Mouse (Mus musculus): ENCODE data around the gene Col26a1. TPM values are rescaled to one million over a fixed set of nuclear protein-coding genes. Genes with fewer than 3 reads are reported as not detected.
"Not testable (repeated sequence)": the region's sequence is repeated elsewhere in the genome, so short reads cannot be mapped to it uniquely, and the experiment has no call there.

Col26a1 gene
- polyA plus RNA-seq, 1 experiment, result 0.02 TPM

GRCm38 (mm10) chr5:136752104-136752503 lies 130.9 kb downstream of the Col26a1 start:
- TF ChIP-seq TAL1 (IDR thresholded peaks at IDR 0.05; ENCODE audit: low read length), result no peak
- H3K9me3 ChIP-seq (ENCODE audit: control insufficient read depth, low read length), result peaks cover 46% of the 10 kb centered on the region
- no peaks in the 10 kb centered on the region for H3K27me3 ChIP-seq (ENCODE audit: control insufficient read depth)
- no peak overlapping the region for H3K4me3 ChIP-seq (replicated peaks)
- H3K4me1 ChIP-seq (ENCODE audit: control insufficient read depth), result no peaks in the 10 kb centered on the region
- H3K36me3 ChIP-seq (ENCODE audit: control insufficient read depth), result no peaks in the 10 kb centered on the region

DNA sequence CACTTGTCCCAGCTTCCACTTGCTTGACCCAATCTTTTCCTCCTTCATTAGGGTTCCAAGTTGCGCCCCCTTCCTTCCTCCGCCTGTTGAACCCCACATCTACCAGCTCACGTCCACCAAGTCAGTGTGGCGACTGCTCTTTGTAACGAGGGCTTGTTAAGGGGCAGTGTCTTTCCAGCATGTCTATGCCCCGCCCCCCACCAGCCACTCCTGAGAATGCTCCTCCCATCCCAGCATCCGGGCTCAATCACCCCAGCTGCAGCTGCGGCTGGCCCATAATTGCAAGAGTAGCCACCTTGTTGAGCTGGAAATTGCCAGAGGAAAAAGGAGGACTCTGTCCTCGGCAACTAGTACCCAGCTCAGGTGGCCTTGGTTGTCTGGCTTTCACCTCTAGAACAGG lies 136.4 kb downstream of the Col26a1 start:
- TF ChIP-seq TAL1 (IDR thresholded peaks at IDR 0.05; ENCODE audit: low read length) (no peak), GATA1 (IDR thresholded peaks at IDR 0.05; ENCODE audit: low read length) (no peak)
- H3K27me3 ChIP-seq (ENCODE audit: control insufficient read depth), result no peaks in the 10 kb centered on the region
- H3K9me3 ChIP-seq (ENCODE audit: control insufficient read depth, low read length), result peaks cover 52% of the 10 kb centered on the region
- no peak overlapping the region for H3K4me3 ChIP-seq (replicated peaks)
- no peaks in the 10 kb centered on the region for H3K36me3 ChIP-seq (ENCODE audit: control insufficient read depth)
- H3K4me1 ChIP-seq (ENCODE audit: control insufficient read depth), result no peaks in the 10 kb centered on the region

GRCm38 (mm10) chr5:136738918-136739317 lies 144.1 kb downstream of the Col26a1 start:
- Histone ChIP-seq H3K4me1 (ENCODE audit: control insufficient read depth) (no peaks in the 10 kb centered on the region), H3K4me3 (replicated peaks) (no peak overlapping the region), H3K36me3 (ENCODE audit: control insufficient read depth) (no peaks in the 10 kb centered on the region), H3K27me3 (ENCODE audit: control insufficient read depth) (no peaks in the 10 kb centered on the region), H3K9me3 (ENCODE audit: control insufficient read depth, low read length) (no peaks in the 10 kb centered on the region)
- no peak for TF ChIP-seq GATA1 (IDR thresholded peaks at IDR 0.05; ENCODE audit: low read length)
- no peak for TF ChIP-seq TAL1 (IDR thresholded peaks at IDR 0.05; ENCODE audit: low read length)

- H3K36me3 ChIP-seq (ENCODE audit: control insufficient read depth); H3K27me3 ChIP-seq (ENCODE audit: control insufficient read depth); H3K4me3 ChIP-seq (replicated peaks); H3K9me3 ChIP-seq (ENCODE audit: control insufficient read depth, low read length); H3K4me1 ChIP-seq (ENCODE audit: control insufficient read depth): not testable (repeated sequence)
These were observed 156.7 kb downstream of the Col26a1 start for GRCm38 (mm10) chr5:136726271-136726670.

- Histone ChIP-seq H3K4me3 (replicated peaks) (no peak overlapping the region), H3K27me3 (ENCODE audit: control insufficient read depth) (no peaks in the 10 kb centered on the region), H3K36me3 (ENCODE audit: control insufficient read depth) (no peaks in the 10 kb centered on the region), H3K4me1 (ENCODE audit: control insufficient read depth) (no peaks in the 10 kb centered on the region), H3K9me3 (ENCODE audit: control insufficient read depth, low read length) (peaks cover 2% of the 10 kb centered on the region; the same call in 1 of the 2 replicates)
- no peak for TF ChIP-seq GATA1 (IDR thresholded peaks at IDR 0.05; ENCODE audit: low read length)
- TF ChIP-seq TAL1 (IDR thresholded peaks at IDR 0.05; ENCODE audit: low read length), result no peak
These were observed 161.4 kb downstream of the Col26a1 start for GRCm38 (mm10) chr5:136721596-136721995.

- no peaks in the 10 kb centered on the region for H3K36me3 ChIP-seq (ENCODE audit: control insufficient read depth)
- peaks cover 2% of the 10 kb centered on the region; the same call in 1 of the 2 replicates for H3K9me3 ChIP-seq (ENCODE audit: control insufficient read depth, low read length)
- H3K27me3 ChIP-seq (ENCODE audit: control insufficient read depth), result no peaks in the 10 kb centered on the region; the same call in 1 of the 2 replicates
- no peaks in the 10 kb centered on the region for H3K4me1 ChIP-seq (ENCODE audit: control insufficient read depth)
- no peak for TF ChIP-seq TAL1 (IDR thresholded peaks at IDR 0.05; ENCODE audit: low read length)
- no peak for TF ChIP-seq GATA1 (IDR thresholded peaks at IDR 0.05; ENCODE audit: low read length)
- no peak overlapping the region for H3K4me3 ChIP-seq (replicated peaks)
These were observed 164.4 kb downstream of the Col26a1 start for GRCm38 (mm10) chr5:136718656-136719055.

- Histone ChIP-seq H3K27me3 (ENCODE audit: control insufficient read depth) (no peaks in the 10 kb centered on the region; the same call in 1 of the 2 replicates), H3K4me1 (ENCODE audit: control insufficient read depth) (no peaks in the 10 kb centered on the region), H3K4me3 (replicated peaks) (no peak overlapping the region), H3K36me3 (ENCODE audit: control insufficient read depth) (no peaks in the 10 kb centered on the region), H3K9me3 (ENCODE audit: control insufficient read depth, low read length) (peaks cover 2% of the 10 kb centered on the region; the same call in 1 of the 2 replicates)
- TF ChIP-seq TAL1 (IDR thresholded peaks at IDR 0.05; ENCODE audit: low read length), result no peak
- no peak for TF ChIP-seq GATA1 (IDR thresholded peaks at IDR 0.05; ENCODE audit: low read length)
These were observed 165.5 kb downstream of the Col26a1 start for GRCm38 (mm10) chr5:136717573-136717854.

DNA sequence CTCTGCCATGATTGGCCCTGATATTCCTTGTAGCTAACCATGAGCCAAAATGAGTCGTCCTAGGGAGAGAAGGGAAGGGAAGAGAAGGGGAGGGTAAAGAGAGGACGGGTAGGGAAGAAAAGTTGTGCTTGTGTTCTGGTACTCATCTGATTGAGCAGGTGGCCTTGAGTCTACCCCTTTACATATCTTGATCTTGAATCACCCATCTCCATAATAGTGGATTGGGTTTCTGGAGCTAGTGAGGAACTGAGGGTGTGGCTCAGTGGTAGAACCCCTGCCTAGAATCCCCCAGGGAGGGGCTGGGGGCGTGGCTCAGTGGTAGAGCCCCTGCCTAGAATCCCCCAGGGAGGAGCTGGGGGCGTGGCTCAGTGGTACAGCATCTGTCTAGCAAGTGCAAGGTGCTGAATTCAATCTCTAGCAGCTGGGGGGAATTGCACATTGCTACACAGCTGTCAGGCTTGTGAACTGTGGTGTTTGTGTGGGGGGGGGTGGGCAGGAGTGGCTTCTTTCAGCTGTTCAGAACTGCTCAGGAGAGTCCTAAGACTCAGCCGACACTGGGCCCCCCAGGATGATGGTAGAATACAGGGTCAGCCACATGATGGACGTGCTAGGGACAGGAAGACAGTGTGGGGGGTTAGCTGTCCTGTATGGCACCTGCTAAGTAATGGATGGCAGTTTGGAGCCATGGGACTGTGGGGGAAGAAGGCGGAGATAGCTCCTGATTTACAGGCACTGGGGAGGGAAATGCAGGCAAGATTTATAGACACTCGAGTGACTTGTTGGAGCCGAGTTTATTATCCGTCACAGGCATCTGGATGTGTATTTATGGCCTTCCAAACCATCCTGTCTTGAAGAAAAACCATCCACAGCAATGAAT lies 166.1 kb downstream of the Col26a1 start:
- Histone ChIP-seq H3K9me3 (ENCODE audit: control insufficient read depth, low read length) (no peaks in the 10 kb centered on the region), H3K27me3 (ENCODE audit: control insufficient read depth) (no peaks in the 10 kb centered on the region; the same call in 1 of the 2 replicates), H3K4me1 (ENCODE audit: control insufficient read depth) (no peaks in the 10 kb centered on the region), H3K4me3 (replicated peaks) (no peak overlapping the region), H3K36me3 (ENCODE audit: control insufficient read depth) (no peaks in the 10 kb centered on the region)
- TF ChIP-seq TAL1 (IDR thresholded peaks at IDR 0.05; ENCODE audit: low read length) (no peak), GATA1 (IDR thresholded peaks at IDR 0.05; ENCODE audit: low read length) (no peak)

- Histone ChIP-seq H3K4me3 (replicated peaks) (no peak overlapping the region), H3K9me3 (ENCODE audit: control insufficient read depth, low read length) (no peaks in the 10 kb centered on the region), H3K36me3 (ENCODE audit: control insufficient read depth) (no peaks in the 10 kb centered on the region), H3K4me1 (ENCODE audit: control insufficient read depth) (no peaks in the 10 kb centered on the region), H3K27me3 (ENCODE audit: control insufficient read depth) (no peaks in the 10 kb centered on the region; the same call in 1 of the 2 replicates)
- TF ChIP-seq GATA1 (IDR thresholded peaks at IDR 0.05; ENCODE audit: low read length) (no peak), TAL1 (IDR thresholded peaks at IDR 0.05; ENCODE audit: low read length) (no peak)
These were observed 168.1 kb downstream of the Col26a1 start for GRCm38 (mm10) chr5:136714879-136715278.
